Mouse (Mus musculus) heart, adult 2 months (tissue): ENCODE data around the gene Lpin1. TPM values are rescaled to one million over a fixed set of nuclear protein-coding genes. Genes with fewer than 3 reads are reported as not detected.

Experiments used
- DNase-seq, 2 experiments: peaks; one replicate each; pipeline ENCODE4 v3.0.0; 2021
- H3K27ac ChIP-seq: fragments of 200-600 bp; 2 replicates; pipeline ENCODE4 v1.8.1; 2022
- H3K27me3 ChIP-seq: fragments of 200-500 bp; 2 replicates; pipeline ENCODE4 v1.6.1; 2012; ENCODE audit warnings: mild to moderate bottlenecking, low read length, inconsistent platforms, mixed read lengths; ENCODE audit not compliant: control insufficient read depth, insufficient read depth
- H3K36me3 ChIP-seq: fragments of 200-500 bp; 2 replicates; pipeline ENCODE4 v1.6.1; 2012; ENCODE audit warnings: low read length, inconsistent platforms; ENCODE audit not compliant: control insufficient read depth, insufficient read depth
- H3K4me1 ChIP-seq: fragments of 200-500 bp; 2 replicates; pipeline ENCODE4 v1.6.1; 2011; ENCODE audit warnings: low read length; ENCODE audit not compliant: control insufficient read depth, insufficient read depth
- H3K4me3 ChIP-seq: fragments of 200-600 bp; 2 replicates; pipeline ENCODE4 v1.8.1; 2022
- H3K79me2 ChIP-seq: fragments of 200-500 bp; replicated peaks from 2 replicates; pipeline ENCODE4 v1.6.1; 2012; ENCODE audit warnings: mild to moderate bottlenecking, inconsistent platforms, low read length, moderate library complexity, mixed read lengths; ENCODE audit not compliant: control insufficient read depth, insufficient read depth
- H3K9ac ChIP-seq: fragments of 200-500 bp; 2 replicates; pipeline ENCODE4 v1.6.1; 2012; ENCODE audit warnings: low read depth, mild to moderate bottlenecking, control low read depth, inconsistent platforms, low read length, mixed read lengths
- CTCF ChIP-seq: fragments of 200-600 bp; IDR thresholded peaks from 2 replicates; pipeline ENCODE4 v1.8.1; 2022; ENCODE audit warnings: antibody characterized with exemption, mild to moderate bottlenecking, moderate library complexity
- EP300 ChIP-seq: fragments of 200-500 bp; IDR thresholded peaks from 2 replicates; pipeline ENCODE4 v1.6.1; 2011; ENCODE audit warnings: low read depth, low read length, control low read depth; ENCODE audit not compliant: insufficient read depth
- POLR2A ChIP-seq: fragments of 200-500 bp; IDR thresholded peaks from 2 replicates; pipeline ENCODE4 v1.6.1; 2011; ENCODE audit warnings: mild to moderate bottlenecking, low read depth, low read length, control low read depth; ENCODE audit not compliant: insufficient read depth
- WGBS: fragments of 180-500 bp; shearing (Covaris S2); methylation state at CpG from one replicate; pipeline ENCODE4 v1.1.7; 2018; 5-methylcytosine and 5-hydroxymethylcytosine counted together
- intact Hi-C: fragments of 180-260 bp; cut with DNase I; formaldehyde crosslinking; loops from one replicate; pipeline ENCODE4 v1.15.1; 2025
- polyA plus RNA-seq: library from polyadenylated mRNA; depleted of rRNA; stranded (reverse); fragments of >200 nt; gene quantifications from 2 replicates; pipeline ENCODE4 v1.2.3, GENCODE M21; 2012
- total RNA-seq, 2 experiments: library from RNA; stranded (reverse); gene quantifications; 2 replicates each; pipeline ENCODE4 v1.2.3; 2021

Gene Lpin1
- total and polyA plus RNA-seq, 3 experiments: 96.8 to 171 (median 160) TPM

- DNase-seq: peak in 1 of 2 experiments; percentile 38
- Histone ChIP-seq H3K79me2 (no peaks in the 10 kb centered on the region), H3K4me3 (no peak overlapping the region), H3K36me3 (peaks cover 6% of the 10 kb centered on the region), H3K27ac (peak overlapping the region; percentile 80), H3K27me3 (no peaks in the 10 kb centered on the region), H3K9ac (no peak overlapping the region), H3K4me1 (peaks cover 8% of the 10 kb centered on the region)
- 44% methylated on average over 12 of the region's 12 CpGs for WGBS
- intact Hi-C loops: no loop called here
- peak; percentile 49; the same call in 1 of the 2 replicates for TF ChIP-seq EP300
- peak; percentile 68 for TF ChIP-seq CTCF
- TF ChIP-seq POLR2A: no peak
Observed at GRCm38 (mm10) chr12:16639078-16639771, 28.5 kb upstream of the Lpin1 start.

GRCm38 (mm10) chr12:16635816-16636215 is 25.1 kb upstream of the Lpin1 start:
- Histone ChIP-seq H3K9ac (no peak overlapping the region), H3K79me2 (no peaks in the 10 kb centered on the region), H3K36me3 (peaks cover 11% of the 10 kb centered on the region; the same call in 1 of the 2 replicates), H3K27me3 (no peaks in the 10 kb centered on the region), H3K4me3 (no peak overlapping the region), H3K27ac (no peak overlapping the region), H3K4me1 (peaks cover 8% of the 10 kb centered on the region)
- intact Hi-C loops: no loop called here
- TF ChIP-seq EP300 (no peak), CTCF (no peak), POLR2A (no peak)
- DNase-seq: no peak
- 47% methylated on average over 6 of the region's 6 CpGs for WGBS

DNA sequence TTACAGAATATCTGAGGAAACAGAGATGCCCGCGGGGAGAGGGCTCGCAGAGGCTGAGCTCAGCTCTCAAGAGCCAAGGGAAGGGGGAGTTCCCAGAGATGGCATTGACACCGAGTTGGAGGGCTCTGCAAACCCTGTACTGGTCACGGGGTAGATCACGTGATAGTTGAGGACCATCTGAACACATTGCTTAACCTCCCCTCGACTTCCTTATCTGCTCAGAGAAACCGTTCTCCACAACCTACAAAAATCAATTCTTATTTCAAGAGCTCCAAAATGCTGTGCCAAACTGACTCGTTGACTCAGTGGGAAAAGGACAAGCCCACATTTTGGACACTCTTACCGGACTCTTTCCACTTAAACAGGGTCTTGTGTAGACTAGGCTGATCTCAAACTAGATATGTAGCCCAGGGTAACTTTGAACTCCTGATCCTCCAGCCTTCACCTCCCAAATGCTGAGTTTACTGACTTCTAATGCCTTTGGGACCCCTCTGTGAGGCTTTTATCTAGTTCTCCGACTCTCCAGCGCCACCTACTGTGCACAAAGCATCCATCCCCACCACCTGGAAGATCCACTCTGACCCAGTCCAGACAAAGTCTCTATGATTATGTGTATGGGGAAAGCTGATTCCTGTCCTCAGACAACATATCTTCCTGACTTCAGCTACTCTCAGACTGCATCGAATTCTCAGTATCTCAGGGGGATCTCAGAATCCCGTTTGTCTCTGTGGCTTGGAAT is 23.5 kb upstream of the Lpin1 start:
- DNase-seq: peak; percentile 53 to 69
- Histone ChIP-seq H3K4me1 (peaks cover 11% of the 10 kb centered on the region), H3K4me3 (no peak overlapping the region), H3K27ac (no peak overlapping the region; the same call in none of the 2 replicates), H3K27me3 (no peaks in the 10 kb centered on the region), H3K9ac (no peak overlapping the region), H3K79me2 (no peaks in the 10 kb centered on the region), H3K36me3 (peaks cover 11% of the 10 kb centered on the region; the same call in 1 of the 2 replicates)
- intact Hi-C loops: loop anchor here (1.0 kb wide), 1 partner anchor 66 kb away; no protein-coding TSS in a partner anchor
- TF ChIP-seq POLR2A: no peak
- peak; percentile 86 for TF ChIP-seq CTCF
- no peak for TF ChIP-seq EP300
- 45% methylated on average over 14 of the region's 14 CpGs for WGBS

DNA sequence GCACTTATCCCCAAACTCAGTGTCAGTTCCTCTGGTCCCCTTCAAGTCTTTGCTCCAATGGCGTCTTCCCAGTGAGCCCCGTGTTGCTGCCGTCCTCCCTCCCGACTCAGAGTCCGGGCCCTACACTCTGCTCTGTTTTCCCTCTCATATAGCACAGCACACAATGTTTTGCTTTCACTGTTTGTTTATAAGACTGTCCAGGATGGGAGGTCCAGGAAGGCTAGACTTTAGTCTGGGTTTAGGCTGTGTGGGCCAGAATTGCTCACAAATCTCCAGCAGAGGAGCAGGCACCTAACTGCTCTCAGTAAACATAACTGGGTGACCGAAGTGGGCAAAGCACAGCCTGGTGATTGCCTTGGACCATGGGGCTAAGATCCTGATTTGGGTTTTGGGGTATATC is 22.5 kb upstream of the Lpin1 start:
- TF ChIP-seq EP300 (no peak), CTCF (no peak), POLR2A (no peak)
- Histone ChIP-seq H3K4me3 (no peak overlapping the region), H3K27me3 (no peaks in the 10 kb centered on the region), H3K9ac (no peak overlapping the region), H3K4me1 (peaks cover 6% of the 10 kb centered on the region), H3K27ac (no peak overlapping the region), H3K79me2 (no peaks in the 10 kb centered on the region), H3K36me3 (peaks cover 9% of the 10 kb centered on the region; the same call in 1 of the 2 replicates)
- intact Hi-C loops: no loop called here
- no peak for DNase-seq
- 76% methylated on average over 6 of the region's 6 CpGs for WGBS

GRCm38 (mm10) chr12:16631423-16631822 is 20.7 kb upstream of the Lpin1 start:
- no peak for DNase-seq
- intact Hi-C loops: no loop called here
- TF ChIP-seq POLR2A: no peak
- no peak for TF ChIP-seq EP300
- no peak for TF ChIP-seq CTCF
- no peaks in the 10 kb centered on the region for H3K79me2 ChIP-seq
- H3K4me1 ChIP-seq: peaks cover 5% of the 10 kb centered on the region
- H3K36me3 ChIP-seq: peaks cover 5% of the 10 kb centered on the region; the same call in 1 of the 2 replicates
- WGBS: 59% methylated on average over 2 of the region's 2 CpGs
- H3K4me3 ChIP-seq: no peak overlapping the region
- H3K27me3 ChIP-seq: no peaks in the 10 kb centered on the region
- peak overlapping the region; percentile 72 for H3K27ac ChIP-seq
- H3K9ac ChIP-seq: no peak overlapping the region

DNA sequence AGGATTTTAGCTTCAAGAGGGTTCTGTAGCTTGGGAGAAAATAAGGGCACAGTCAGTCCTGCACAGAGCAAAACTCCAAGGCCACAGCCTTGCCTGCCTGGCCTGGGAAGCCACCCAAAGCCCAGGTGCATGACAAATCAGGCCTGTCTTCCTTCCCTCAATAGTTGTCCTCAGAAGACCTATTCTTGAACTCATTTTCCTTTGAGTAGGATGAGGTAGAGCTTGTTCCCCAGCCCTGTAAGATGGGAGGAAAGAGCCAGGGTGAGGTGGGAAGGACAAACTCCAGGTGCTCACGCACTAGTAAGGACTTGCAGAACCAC is 20.1 kb upstream of the Lpin1 start:
- no peak for TF ChIP-seq POLR2A
- no peak for TF ChIP-seq EP300
- no peak for TF ChIP-seq CTCF
- intact Hi-C loops: no loop called here
- WGBS: 83% methylated on average over 1 of the region's 1 CpGs
- Histone ChIP-seq H3K9ac (no peak overlapping the region), H3K27ac (peak overlapping the region; percentile 72), H3K79me2 (no peaks in the 10 kb centered on the region), H3K36me3 (peaks cover 5% of the 10 kb centered on the region; the same call in 1 of the 2 replicates), H3K27me3 (no peaks in the 10 kb centered on the region), H3K4me1 (peaks cover 5% of the 10 kb centered on the region), H3K4me3 (no peak overlapping the region)
- DNase-seq: peak in 1 of 2 experiments; percentile 45
